Comparison of ENCODE assay signal across 8 mouse cellular contexts in genomic region chr16:30186201-30186700, GRCm38 (mm10).
DNase-seq lines count a peak whose midpoint lies in the region; ATAC-seq and TF ChIP-seq lines count a peak whose summit lies in the region.

No protein-coding gene starts in this region.

- peak overlapping the region; percentile 12; the same call in 1 of the 2 replicates for H3K27ac ChIP-seq in forebrain, embryonic 10.5 days
- no peak overlapping the region for H3K27ac ChIP-seq in forebrain, embryonic 11.5 days (ENCODE audit: low read depth, low read length)
- peak overlapping the region; percentile 67; the same call in 1 of the 2 replicates for H3K27ac ChIP-seq in embryonic facial prominence, embryonic 14.5 days (replicated peaks; ENCODE audit: low read depth, low read length)
- H3K27ac ChIP-seq in kidney, adult 2 months (ENCODE audit: insufficient read depth, low read depth, low read length), result peak overlapping the region; percentile 85

- no peak for TF ChIP-seq CTCF in kidney, adult 2 months (conservative IDR thresholded peaks at IDR 0.05; ENCODE audit: insufficient read depth, insufficient read length, low read depth, low read length)

- H3K4me3 ChIP-seq in forebrain, embryonic 10.5 days, result no peak overlapping the region
- H3K4me3 ChIP-seq in forebrain, embryonic 11.5 days (ENCODE audit: low read depth, low read length), result no peak overlapping the region
- H3K4me3 ChIP-seq in embryonic facial prominence, embryonic 14.5 days (ENCODE audit: low read depth, low read length), result no peak overlapping the region
- H3K4me3 ChIP-seq in kidney, adult 2 months (ENCODE audit: insufficient read depth, low read depth, low read length), result no peak overlapping the region

- no peaks in the 10 kb centered on the region for H3K9me3 ChIP-seq in forebrain, embryonic 10.5 days
- H3K9me3 ChIP-seq in forebrain, embryonic 11.5 days (ENCODE audit: control insufficient read depth, low read length), result no peaks in the 10 kb centered on the region
- H3K9me3 ChIP-seq in embryonic facial prominence, embryonic 14.5 days (ENCODE audit: control insufficient read depth, low read length), result no peaks in the 10 kb centered on the region

- no peak for DNase-seq in forebrain, embryonic 10.5 days (ENCODE audit: extremely low spot score, low spot score)
- no peak for DNase-seq in forebrain, embryonic 11.5 days (ENCODE audit: low spot score)
- DNase-seq in embryonic facial prominence, embryonic 14.5 days (ENCODE audit: low spot score), result no peak
- peak; percentile 81 for DNase-seq in kidney, adult 2 months
- peak; percentile 66 for DNase-seq in lung, postnatal 14 days
- DNase-seq in layer of hippocampus, postnatal 36 days, result no peak
- DNase-seq in spleen, adult 18-20 months, result no peak
- DNase-seq in urinary bladder, postnatal 14 days (ENCODE audit: low spot score), result no peak

- ATAC-seq in forebrain, embryonic 11.5 days (replicated peaks; ENCODE audit: low FRiP score), result no peak
- ATAC-seq in embryonic facial prominence, embryonic 14.5 days (ENCODE audit: low read depth), result no peak

- TF ChIP-seq POLR2A in kidney, adult 2 months (IDR thresholded peaks at IDR 0.05; ENCODE audit: low read depth, low read length), result no peak

- H3K27me3 ChIP-seq in forebrain, embryonic 10.5 days (ENCODE audit: poor library complexity, severe bottlenecking), result peaks cover 99% of the 10 kb centered on the region
- H3K27me3 ChIP-seq in forebrain, embryonic 11.5 days (ENCODE audit: control insufficient read depth, insufficient read depth, low read length), result peaks cover 17% of the 10 kb centered on the region
- H3K27me3 ChIP-seq in embryonic facial prominence, embryonic 14.5 days (replicated peaks; ENCODE audit: control insufficient read depth, insufficient read depth, low read length), result no peaks in the 10 kb centered on the region
- no peaks in the 10 kb centered on the region for H3K27me3 ChIP-seq in kidney, adult 2 months (replicated peaks; ENCODE audit: control insufficient read depth, insufficient read depth, low read length)

- H3K4me2 ChIP-seq in forebrain, embryonic 11.5 days (ENCODE audit: low read depth, low read length, severe bottlenecking), result no peak overlapping the region
- H3K4me2 ChIP-seq in embryonic facial prominence, embryonic 14.5 days (ENCODE audit: low read depth, low read length), result no peak overlapping the region

- H3K36me3 ChIP-seq in forebrain, embryonic 10.5 days (replicated peaks), result no peaks in the 10 kb centered on the region
- no peaks in the 10 kb centered on the region for H3K36me3 ChIP-seq in forebrain, embryonic 11.5 days (ENCODE audit: control insufficient read depth, insufficient read depth, low read length)
- H3K36me3 ChIP-seq in embryonic facial prominence, embryonic 14.5 days (ENCODE audit: control insufficient read depth, insufficient read depth, low read length), result no peaks in the 10 kb centered on the region
- H3K36me3 ChIP-seq in kidney, adult 2 months (ENCODE audit: control insufficient read depth, insufficient read depth, low read length), result no peaks in the 10 kb centered on the region

- WGBS in forebrain, embryonic 10.5 days, result 77% methylated on average over 15 of the region's 15 CpGs
- WGBS in forebrain, embryonic 11.5 days, result 67% methylated on average over 15 of the region's 15 CpGs
- 54% methylated on average over 15 of the region's 15 CpGs for WGBS in embryonic facial prominence, embryonic 14.5 days
- 65% methylated on average over 15 of the region's 15 CpGs for WGBS in kidney, adult 2 months

- H3K4me1 ChIP-seq in forebrain, embryonic 10.5 days, result peaks cover 67% of the 10 kb centered on the region
- H3K4me1 ChIP-seq in forebrain, embryonic 11.5 days (replicated peaks; ENCODE audit: control insufficient read depth, insufficient read depth, low read length), result peaks cover 5% of the 10 kb centered on the region
- H3K4me1 ChIP-seq in embryonic facial prominence, embryonic 14.5 days (ENCODE audit: control insufficient read depth, insufficient read depth, low read length), result peaks cover 66% of the 10 kb centered on the region
- H3K4me1 ChIP-seq in kidney, adult 2 months (ENCODE audit: control insufficient read depth, insufficient read depth, low read length), result peaks cover 22% of the 10 kb centered on the region

- H3K9ac ChIP-seq in forebrain, embryonic 11.5 days (ENCODE audit: low read length), result no peak overlapping the region
- no peak overlapping the region for H3K9ac ChIP-seq in embryonic facial prominence, embryonic 14.5 days (ENCODE audit: low read depth, low read length)

Comparison
In these comparisons a context has a peak if more than half of its experiments do, and no peak if none do; other contexts are left out.
1. DNase-seq: peak in kidney, adult 2 months (single experiment) and lung, postnatal 14 days (single experiment); none in forebrain, embryonic 10.5 days (single experiment), forebrain, embryonic 11.5 days (single experiment), embryonic facial prominence, embryonic 14.5 days (single experiment), layer of hippocampus, postnatal 36 days (0 of 2), spleen, adult 18-20 months (0 of 2) and urinary bladder, postnatal 14 days (single experiment).